Mouse (Mus musculus): Measurements from ENCODE around the gene Zfc3h1.

GRCm38 (mm10) chr10:115478441-115479141 lies 93.8 kb downstream of the Zfc3h1 start:
- TF ChIP-seq CTCF (IDR thresholded peaks at IDR 0.05; ENCODE audit: extremely low read depth, insufficient read length, insufficient replicate concordance, low read depth, low read length) (no peak), POLR2A (IDR thresholded peaks at IDR 0.05; ENCODE audit: low read depth, low read length) (no peak)

Data from small intestine, adult 2 months (tissue).